Mouse (Mus musculus): ENCODE measurements around the gene Dnm3. TPM values are rescaled to one million over a fixed set of nuclear protein-coding genes. Genes with fewer than 3 reads are reported as not detected.

Gene Dnm3
- total and polyA plus RNA-seq, 3 experiments: not detected

DNA sequence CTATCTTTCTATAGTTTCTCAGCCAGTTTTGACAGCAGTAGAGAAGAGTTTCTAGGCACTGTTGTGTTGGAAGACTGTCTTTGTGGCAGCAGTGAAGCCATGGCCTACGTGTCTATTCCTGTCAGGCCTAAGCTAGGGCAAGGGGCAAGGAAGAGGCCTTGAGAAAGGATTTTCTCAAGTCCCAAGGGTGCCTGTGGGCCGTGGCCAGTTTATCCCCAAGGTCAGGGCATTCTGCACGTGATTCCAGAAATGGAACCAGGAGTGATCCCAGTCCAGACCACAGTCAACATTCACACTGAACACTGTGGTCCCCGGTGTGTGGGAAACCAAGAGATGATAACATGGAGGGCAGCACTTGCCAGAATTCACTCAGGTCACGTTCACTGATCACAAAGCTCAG lies 522.0 kb downstream of the Dnm3 start:
- Histone ChIP-seq H3K79me2 (ENCODE audit: control insufficient read depth, insufficient read depth, low read length, poor library complexity) (no peaks in the 10 kb centered on the region), H3K27me3 (ENCODE audit: control insufficient read depth in 1 of 2, insufficient read depth in 2 of 2, low read length in 2 of 2) (peaks cover 0 to 9% of the 10 kb centered on the region in 2 experiments; a peak in 2 of 4 replicates), H3K9me3 (replicated peaks; ENCODE audit: insufficient read depth, low read length) (no peaks in the 10 kb centered on the region), H3K27ac (ENCODE audit: control insufficient read depth, low read depth, low read length) (no peak overlapping the region), H3K9ac (ENCODE audit: control insufficient read depth, low read depth, low read length, poor library complexity, severe bottlenecking) (no peak overlapping the region), H3K36me3 (ENCODE audit: control insufficient read depth in 1 of 2, insufficient read depth in 2 of 2, low read length in 2 of 2) (no peaks in the 10 kb centered on the region), H3K4me3 (ENCODE audit: control insufficient read depth in 1 of 2, insufficient read depth in 1 of 2, low read depth in 2 of 2, low read length in 2 of 2) (no peak overlapping the region), H3K4me1 (ENCODE audit: control insufficient read depth in 1 of 2, insufficient read depth in 2 of 2, low read length in 2 of 2) (0 out of 4 replicates have a peak, but pooled peaks cover 0 to under 1% of the 10 kb centered on the region in 2 experiments)
- no peak for DNase-seq (ENCODE audit: low read depth, low spot score)
- no peak for TF ChIP-seq SMC3 (IDR thresholded peaks at IDR 0.05; ENCODE audit: low read depth, low read length)
- no peak for TF ChIP-seq CTCF (IDR thresholded peaks at IDR 0.05 in 2 of 3, conservative IDR thresholded peaks at IDR 0.05 in 1 of 3; ENCODE audit: control insufficient read depth in 1 of 3, insufficient read depth in 1 of 3, low read depth in 2 of 3, low read length in 3 of 3, poor library complexity in 1 of 3, severe bottlenecking in 1 of 3)
- TF ChIP-seq NELFE (IDR thresholded peaks at IDR 0.05; ENCODE audit: low read depth, low read length): no peak
- no peak for TF ChIP-seq MAZ (IDR thresholded peaks at IDR 0.05; ENCODE audit: low read depth, low read length)
- no peak for TF ChIP-seq MAX (IDR thresholded peaks at IDR 0.05; ENCODE audit: low read length)
- TF ChIP-seq POLR2AphosphoS2 (IDR thresholded peaks at IDR 0.05; ENCODE audit: low read length): no peak
- no peak for TF ChIP-seq BHLHE40 (IDR thresholded peaks at IDR 0.05; ENCODE audit: borderline replicate concordance, low read depth, low read length)
- TF ChIP-seq GATA1 (IDR thresholded peaks at IDR 0.05; ENCODE audit: low read depth, low read length): no peak
- TF ChIP-seq RCOR1 (IDR thresholded peaks at IDR 0.05; ENCODE audit: low read depth, low read length): no peak
- TF ChIP-seq UBTF (IDR thresholded peaks at IDR 0.05; ENCODE audit: borderline replicate concordance, insufficient read depth, low read depth, low read length): no peak

DNA sequence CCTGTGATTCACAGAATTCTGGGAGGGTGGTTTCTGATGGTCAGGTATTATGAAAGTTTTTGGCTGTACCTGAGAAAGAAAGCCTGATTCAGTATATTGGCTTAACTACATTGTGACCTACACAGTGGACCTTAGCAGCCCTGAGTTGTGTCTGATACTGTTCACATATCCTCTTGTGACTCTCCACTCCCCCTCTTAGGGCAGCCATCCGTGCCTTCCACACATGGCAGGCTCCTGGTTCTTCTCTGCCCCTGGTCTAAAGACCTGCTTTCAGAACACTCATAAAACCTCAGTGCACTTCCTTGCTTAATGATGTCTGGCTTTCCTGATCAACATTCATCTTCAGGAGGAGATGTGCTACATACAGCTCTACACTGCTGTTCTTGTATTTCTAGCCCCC lies 525.2 kb downstream of the Dnm3 start:
- Histone ChIP-seq H3K36me3 (ENCODE audit: control insufficient read depth in 1 of 2, insufficient read depth in 2 of 2, low read length in 2 of 2) (no peaks in the 10 kb centered on the region), H3K27ac (ENCODE audit: control insufficient read depth, low read depth, low read length) (no peak overlapping the region), H3K4me1 (ENCODE audit: control insufficient read depth in 1 of 2, insufficient read depth in 2 of 2, low read length in 2 of 2) (0 out of 4 replicates have a peak, but pooled peaks cover 0 to 3% of the 10 kb centered on the region in 2 experiments), H3K4me3 (ENCODE audit: control insufficient read depth in 1 of 2, insufficient read depth in 1 of 2, low read depth in 2 of 2, low read length in 2 of 2) (no peak overlapping the region), H3K79me2 (ENCODE audit: control insufficient read depth, insufficient read depth, low read length, poor library complexity) (no peaks in the 10 kb centered on the region), H3K9me3 (replicated peaks; ENCODE audit: insufficient read depth, low read length) (no peaks in the 10 kb centered on the region), H3K27me3 (ENCODE audit: control insufficient read depth in 1 of 2, insufficient read depth in 2 of 2, low read length in 2 of 2) (peaks cover 0 to 3% of the 10 kb centered on the region in 2 experiments; a peak in 2 of 4 replicates), H3K9ac (ENCODE audit: control insufficient read depth, low read depth, low read length, poor library complexity, severe bottlenecking) (no peak overlapping the region)
- TF ChIP-seq RAD21 (IDR thresholded peaks at IDR 0.05; ENCODE audit: low read depth, low read length) (no peak), GATA1 (IDR thresholded peaks at IDR 0.05; ENCODE audit: low read depth, low read length) (no peak), ZMIZ1 (IDR thresholded peaks at IDR 0.05; ENCODE audit: low read depth, low read length) (no peak), POLR2AphosphoS2 (IDR thresholded peaks at IDR 0.05; ENCODE audit: low read length) (no peak), CTCF (IDR thresholded peaks at IDR 0.05 in 2 of 3, conservative IDR thresholded peaks at IDR 0.05 in 1 of 3; ENCODE audit: control insufficient read depth in 1 of 3, insufficient read depth in 1 of 3, low read depth in 2 of 3, low read length in 3 of 3, poor library complexity in 1 of 3, severe bottlenecking in 1 of 3) (no peak), MAZ (IDR thresholded peaks at IDR 0.05; ENCODE audit: low read depth, low read length) (no peak), USF1 (IDR thresholded peaks at IDR 0.05; ENCODE audit: low read depth, low read length) (no peak), CHD1 (IDR thresholded peaks at IDR 0.05; ENCODE audit: low read depth, low read length) (no peak)
- no peak for DNase-seq (ENCODE audit: low read depth, low spot score)
